Mouse (Mus musculus) bone marrow, adult 2 months (tissue): ENCODE results near the gene Bcl11a.

Experiments used
- CTCF ChIP-seq: fragments of 200-500 bp; IDR thresholded peaks from 2 replicates; pipeline ENCODE4 v1.5.1; 2011; ENCODE audit warnings: low read length, control low read depth; ENCODE audit not compliant: control insufficient read depth, insufficient read depth
- POLR2A ChIP-seq: fragments of 200-500 bp; IDR thresholded peaks from 2 replicates; pipeline ENCODE4 v1.6.1; 2011; ENCODE audit warnings: low read depth, mild to moderate bottlenecking, control low read depth, low read length, borderline replicate concordance; ENCODE audit not compliant: control insufficient read depth

DNA sequence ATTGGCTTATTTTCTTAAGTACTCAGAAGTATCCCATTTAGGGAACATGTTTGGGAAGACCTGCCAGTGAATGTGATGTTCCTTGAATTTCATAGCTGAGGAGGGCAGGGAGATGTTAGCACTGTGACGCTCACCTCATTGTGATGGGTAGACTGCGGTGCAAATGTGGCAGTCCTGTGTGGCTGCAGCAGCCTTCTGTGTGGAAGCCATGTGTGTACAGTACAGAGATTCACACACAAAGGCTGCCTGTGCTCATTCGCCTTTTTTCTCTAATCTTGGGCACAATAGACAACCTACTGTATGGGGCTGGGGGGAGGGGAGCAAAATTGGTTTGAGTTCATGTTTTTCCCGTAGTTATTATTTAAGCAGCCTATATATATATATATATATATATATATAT is 6.7 kb downstream of the Bcl11a start:
- no peak for TF ChIP-seq POLR2A
- no peak for TF ChIP-seq CTCF
